Mouse (Mus musculus) G1E (cell line): ENCODE results near the gene Plekha4. TPM values are rescaled to one million over a fixed set of nuclear protein-coding genes. Genes with fewer than 3 reads are reported as not detected.
"Not testable (repeated sequence)": the region's sequence is repeated elsewhere in the genome, so short reads cannot be mapped to it uniquely, and the experiment has no call there.

Experiments
- ATAC-seq: 2 replicates; pipeline ENCODE4 v1.8.0; 2016; ENCODE audit warnings: mild to moderate bottlenecking; ENCODE audit not compliant: insufficient number of reproducible peaks, poor library complexity, low FRiP score, severe bottlenecking; ENCODE audit errors: extremely low read depth
- DNase-seq: peaks from one replicate; pipeline ENCODE4 v3.0.0; 2012; ENCODE audit warnings: low spot score
- H3K27me3 ChIP-seq: 2 replicates; pipeline ENCODE4 v1.6.1; 2012; ENCODE audit warnings: mild to moderate bottlenecking, low read length, inconsistent platforms; ENCODE audit not compliant: insufficient read depth
- H3K36me3 ChIP-seq: replicated peaks from 2 replicates; pipeline ENCODE3; 2012; ENCODE audit warnings: mild to moderate bottlenecking, inconsistent platforms
- H3K4me1 ChIP-seq: 2 replicates; pipeline ENCODE4 v1.6.1; 2012; ENCODE audit warnings: low read depth, low read length, inconsistent platforms, mixed read lengths; ENCODE audit not compliant: insufficient read depth
- H3K4me3 ChIP-seq: 2 replicates; pipeline ENCODE4 v1.5.1; 2012; ENCODE audit warnings: low read depth, mild to moderate bottlenecking, inconsistent platforms, low read length, moderate library complexity, mixed read lengths
- H3K9me3 ChIP-seq: replicated peaks from 2 replicates; pipeline ENCODE4 v1.6.1; 2012; ENCODE audit warnings: inconsistent platforms
- CTCF ChIP-seq: IDR thresholded peaks from 2 replicates; pipeline ENCODE4 v1.5.1; 2012; ENCODE audit warnings: low read depth, low read length, inconsistent platforms, mixed read lengths
- GATA1 ChIP-seq: IDR thresholded peaks from 2 replicates; pipeline ENCODE4 v1.6.1; 2012; ENCODE audit warnings: borderline replicate concordance, low read length, inconsistent platforms, mixed read lengths
- GATA2 ChIP-seq: IDR thresholded peaks from 2 replicates; pipeline ENCODE4 v1.6.1; 2012; ENCODE audit warnings: low read depth, low read length, inconsistent platforms, borderline replicate concordance
- POLR2AphosphoS5 ChIP-seq: IDR thresholded peaks from 2 replicates; pipeline ENCODE4 v1.6.1; 2012; ENCODE audit warnings: low read depth, low read length, inconsistent platforms; ENCODE audit not compliant: insufficient replicate concordance
- TAL1 ChIP-seq: conservative IDR thresholded peaks from 2 replicates; pipeline ENCODE4 v1.6.1; 2012; ENCODE audit warnings: low read depth, low read length, inconsistent platforms, mixed read lengths
- polyA plus RNA-seq: library from polyadenylated mRNA; stranded (reverse); fragments of >175 nt; gene quantifications from 2 replicates; pipeline ENCODE4 v1.2.3, GENCODE M21; 2012
- total RNA-seq, 2 experiments: library from RNA; stranded (forward) in 1 of 2; stranded (reverse) in 1 of 2; fragments of 200-1000 nt in 1 of 2; fragments of >200 nt in 1 of 2; fragmentation: Nextera tagmentation in 1 of 2; gene quantifications; 2 replicates each; pipeline ENCODE4 v1.2.3; 2014 to 2017

Plekha4 gene
- total RNA-seq (2014; fragmentation: Nextera tagmentation): 1.5 and 1.7 TPM in 2 replicates
- 0.70 and 2.8 TPM in 2 replicates for total RNA-seq (2017)
- polyA plus RNA-seq: 1.2 and 1.3 TPM in 2 replicates

DNA sequence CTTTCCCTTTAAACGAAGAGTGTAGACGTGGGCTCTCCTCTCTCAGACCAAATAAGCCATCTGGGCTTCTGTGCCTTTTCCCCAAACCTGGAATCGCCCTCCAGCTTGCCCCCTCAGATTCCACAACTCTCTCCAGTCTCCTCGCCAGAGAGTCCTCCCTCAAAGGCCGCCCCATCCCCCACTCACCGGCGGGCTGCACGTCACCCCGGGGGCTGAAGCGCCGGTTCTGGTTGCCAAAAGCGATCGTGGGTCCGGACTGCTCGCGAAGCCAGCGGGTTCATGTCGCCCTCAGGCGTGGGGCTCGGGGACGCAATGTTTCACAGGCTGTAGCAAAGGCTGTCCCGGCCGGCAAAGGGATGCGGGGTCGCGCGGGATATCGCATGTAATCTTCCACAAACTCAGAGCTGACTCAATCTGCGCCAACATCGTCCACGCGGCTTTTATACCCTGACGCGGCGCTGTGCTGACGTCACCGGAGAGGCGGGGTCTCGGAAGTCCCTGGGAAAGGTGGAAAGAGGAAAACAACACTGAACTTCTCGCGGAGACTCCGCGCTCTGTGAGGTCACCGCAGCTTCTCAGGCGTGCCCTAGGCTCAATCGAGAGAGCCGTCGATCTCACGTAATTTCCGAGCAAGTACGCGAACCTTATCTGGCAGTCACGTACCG, at the start of gene Plekha4, which contains the start of gene Ppp1r15a:
Gene Plekha4, plus strand, starts transcription at position 522 of the 665 bp plus-strand sequence.
Gene Ppp1r15a, minus strand, starts transcription at position 460 of the 665 bp plus-strand sequence.
- no peaks in the 10 kb centered on the region for H3K9me3 ChIP-seq
- H3K4me1 ChIP-seq: peaks cover 69% of the 10 kb centered on the region
- peak; percentile 73 for ATAC-seq
- H3K36me3 ChIP-seq: peaks cover 29% of the 10 kb centered on the region
- no peaks in the 10 kb centered on the region for H3K27me3 ChIP-seq
- TF ChIP-seq CTCF (no peak), GATA1 (no peak), POLR2AphosphoS5 (peak; percentile 91; the same call in 1 of the 2 replicates)
- H3K4me3 ChIP-seq: peak within 1 kb of the TSS; percentile 94
- peak; percentile 78 for DNase-seq

DNA sequence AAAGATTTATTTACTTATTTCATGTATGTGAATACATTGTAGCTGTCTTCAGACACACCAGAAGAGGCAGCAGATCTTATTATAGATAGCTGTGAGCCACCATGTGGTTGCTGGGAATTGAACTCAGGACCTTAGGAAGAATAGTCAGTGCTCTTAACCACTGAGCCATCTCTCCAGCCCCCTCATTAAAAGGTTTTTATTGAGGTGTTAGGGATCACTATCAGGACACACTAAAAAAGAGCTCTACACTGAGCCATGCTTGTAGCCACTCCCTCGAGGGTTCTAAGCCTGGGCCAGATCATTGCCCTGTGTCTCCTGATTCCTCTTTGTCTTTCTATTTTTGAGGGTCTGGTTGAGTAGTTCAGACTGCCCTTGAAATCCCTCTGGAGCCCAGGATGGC, 49.7 kb upstream of the Plekha4 start:
- peaks cover 24% of the 10 kb centered on the region for H3K36me3 ChIP-seq
- H3K4me3 ChIP-seq: no peak overlapping the region
- H3K9me3 ChIP-seq: no peaks in the 10 kb centered on the region
- peaks cover 4% of the 10 kb centered on the region; the same call in 1 of the 2 replicates for H3K27me3 ChIP-seq
- DNase-seq (no peak), ATAC-seq (no peak)
- TF ChIP-seq GATA2: no peak
- no peak for TF ChIP-seq GATA1
- TF ChIP-seq POLR2AphosphoS5: no peak
- TF ChIP-seq TAL1: no peak
- no peak for TF ChIP-seq CTCF
- peaks cover 42% of the 10 kb centered on the region for H3K4me1 ChIP-seq

DNA sequence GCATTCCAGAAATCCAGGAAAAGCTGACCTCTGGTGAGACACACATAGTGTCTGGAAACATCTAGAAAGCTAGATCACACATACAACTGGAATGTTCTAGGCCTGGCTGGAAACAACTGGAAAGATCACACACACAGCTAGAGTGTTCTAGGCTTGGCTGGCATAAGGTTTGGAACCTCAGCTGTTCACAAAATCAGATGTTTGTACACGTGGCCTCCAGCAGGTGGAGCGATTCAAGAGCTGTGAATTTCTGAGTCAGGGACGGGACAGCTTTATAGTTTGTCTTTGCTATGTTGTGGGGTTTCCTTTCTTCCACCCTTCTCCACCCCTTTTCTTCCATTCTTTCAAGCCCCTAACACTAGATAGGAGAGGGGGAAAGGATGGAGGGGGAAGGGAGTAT, 49.1 kb upstream of the Plekha4 start:
- Histone ChIP-seq H3K9me3 (no peaks in the 10 kb centered on the region), H3K4me1 (peaks cover 44% of the 10 kb centered on the region), H3K4me3 (no peak overlapping the region), H3K27me3 (peaks cover 4% of the 10 kb centered on the region; the same call in 1 of the 2 replicates), H3K36me3 (peaks cover 26% of the 10 kb centered on the region)
- DNase-seq (no peak), ATAC-seq (no peak)
- TF ChIP-seq GATA1: no peak
- no peak for TF ChIP-seq POLR2AphosphoS5
- no peak for TF ChIP-seq GATA2
- TF ChIP-seq CTCF: peak; percentile 49; the same call in 1 of the 2 replicates

DNA sequence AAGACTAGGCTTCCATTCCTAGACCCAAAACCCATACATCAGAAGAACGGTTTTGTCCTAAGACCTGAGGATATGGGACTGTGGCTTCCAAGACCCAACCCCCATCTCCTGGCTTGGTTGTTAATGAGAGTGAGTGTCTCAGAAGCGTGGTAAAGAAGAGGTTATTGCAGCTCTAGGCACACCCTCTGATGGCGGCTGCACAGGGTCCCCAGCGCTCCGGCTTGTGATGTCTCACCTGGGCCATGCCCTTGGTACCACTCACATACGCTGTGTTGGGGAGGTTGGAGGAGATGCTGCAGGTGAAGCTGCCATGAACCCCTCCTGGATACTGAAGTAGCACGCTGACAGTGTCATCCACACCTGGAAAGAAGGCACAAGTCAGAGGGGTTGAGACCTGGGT, 47.4 kb upstream of the Plekha4 start:
- peaks cover 28% of the 10 kb centered on the region for H3K36me3 ChIP-seq
- H3K4me1 ChIP-seq: peaks cover 50% of the 10 kb centered on the region
- TF ChIP-seq GATA1 (no peak), TAL1 (no peak), GATA2 (no peak), POLR2AphosphoS5 (no peak), CTCF (no peak)

DNA sequence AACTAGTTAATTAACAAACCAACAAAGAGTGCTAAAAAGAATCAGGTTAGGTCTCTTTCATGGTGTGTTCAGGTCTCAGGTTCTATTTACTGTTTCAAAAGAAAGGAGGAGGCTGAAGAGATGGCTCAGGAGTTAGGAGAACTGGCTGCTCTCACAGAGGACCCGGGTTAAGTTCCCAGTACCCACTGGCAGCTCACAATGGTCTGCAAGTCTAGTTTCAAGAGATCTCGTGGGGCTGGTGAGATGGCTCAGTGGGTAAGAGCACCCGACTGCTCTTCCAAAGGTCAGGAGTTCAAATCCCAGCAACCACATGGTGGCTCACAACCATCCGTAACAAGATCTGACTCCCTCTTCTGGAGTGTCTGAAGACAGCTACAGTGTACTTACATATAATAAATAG, 45.8 kb upstream of the Plekha4 start:
- peaks cover 41% of the 10 kb centered on the region for H3K4me1 ChIP-seq
- ATAC-seq, H3K27me3 ChIP-seq, DNase-seq, H3K4me3 ChIP-seq, H3K9me3 ChIP-seq: not testable (repeated sequence)
- peaks cover 27% of the 10 kb centered on the region for H3K36me3 ChIP-seq

More for the DNA sequence above, 47.4 kb upstream of the Plekha4 start:
- no peak for ATAC-seq
- Histone ChIP-seq H3K9me3 (no peaks in the 10 kb centered on the region), H3K27me3 (peaks cover 4% of the 10 kb centered on the region; the same call in 1 of the 2 replicates), H3K4me3 (no peak overlapping the region)
- DNase-seq: no peak

DNA sequence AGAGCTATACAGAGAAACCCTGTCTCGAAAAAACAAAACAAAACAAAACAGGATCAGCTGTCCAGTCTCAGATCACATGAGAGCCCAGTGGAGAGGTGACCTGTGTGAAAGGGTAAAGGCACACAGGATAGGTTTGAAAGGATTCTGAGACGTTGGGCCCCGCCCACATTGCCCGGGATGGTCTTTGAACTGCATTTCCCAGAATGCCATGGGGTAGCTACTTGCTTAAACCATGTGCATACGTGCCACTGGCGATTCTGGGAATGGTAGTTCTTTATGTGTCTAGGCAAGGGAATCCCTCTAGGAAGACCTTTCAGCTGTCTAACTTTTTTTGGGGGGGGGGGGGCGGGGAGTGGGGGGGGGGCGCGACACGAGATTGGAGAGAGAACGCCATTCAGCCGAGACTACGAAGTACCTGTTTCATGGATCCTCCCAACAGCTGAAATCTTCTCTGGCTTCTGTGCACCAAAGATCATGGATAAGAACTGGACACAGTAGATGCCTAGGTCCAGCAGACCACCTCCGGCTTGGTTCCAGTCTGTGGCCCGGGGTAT, 44.7 kb upstream of the Plekha4 start, which contains the start of gene Tulp2:
Gene Tulp2, plus strand, starts transcription at position 504 of the 554 bp plus-strand sequence.
- DNase-seq: no peak
- peaks cover 28% of the 10 kb centered on the region for H3K36me3 ChIP-seq

More for the DNA sequence above, 44.7 kb upstream of the Plekha4 start, which contains the start of gene Tulp2:
- ATAC-seq: no peak
- peaks cover 4% of the 10 kb centered on the region; the same call in 1 of the 2 replicates for H3K27me3 ChIP-seq
- no peak for TF ChIP-seq CTCF
- TF ChIP-seq POLR2AphosphoS5: no peak
- TF ChIP-seq GATA1: no peak
- no peak for TF ChIP-seq TAL1
- TF ChIP-seq GATA2: no peak
- H3K9me3 ChIP-seq: no peaks in the 10 kb centered on the region
- H3K4me3 ChIP-seq: no peak within 1 kb of the TSS
- peaks cover 41% of the 10 kb centered on the region for H3K4me1 ChIP-seq
